Mouse (Mus musculus) intestine, postnatal 0 days (tissue): ENCODE measurements around the gene Keg1. TPM values are rescaled to one million over a fixed set of nuclear protein-coding genes. Genes with fewer than 3 reads are reported as not detected.
"Not testable (repeated sequence)": the region's sequence is repeated elsewhere in the genome, so short reads cannot be mapped to it uniquely, and the experiment has no call there.

ENCODE experiments used
- ATAC-seq: fragments of 200-750 bp; cut with Nextera tagmentation; 2 replicates; pipeline ENCODE4 v1.8.0; 2017; ENCODE audit warnings: mild to moderate bottlenecking, moderate TSS enrichment, moderate library complexity
- H3K27ac ChIP-seq: fragments of 300-500 bp; sonication (generic); 2 replicates; pipeline ENCODE4 v1.5.1; 2014; ENCODE audit warnings: mild to moderate bottlenecking, low read depth, low read length, moderate library complexity
- H3K27me3 ChIP-seq: fragments of 300-500 bp; sonication (generic); replicated peaks from 2 replicates; pipeline ENCODE4 v1.6.1; 2014; ENCODE audit warnings: low read length, mixed read lengths; ENCODE audit not compliant: control insufficient read depth, insufficient read depth
- H3K36me3 ChIP-seq: fragments of 300-500 bp; sonication (generic); 2 replicates; pipeline ENCODE4 v1.6.1; 2014; ENCODE audit warnings: mild to moderate bottlenecking, moderate library complexity; ENCODE audit not compliant: control insufficient read depth, insufficient read depth
- H3K4me1 ChIP-seq: fragments of 300-500 bp; sonication (generic); replicated peaks from 2 replicates; pipeline ENCODE4 v1.6.1; 2014; ENCODE audit warnings: antibody characterized with exemption, low read length, mixed read lengths; ENCODE audit not compliant: control insufficient read depth, insufficient read depth
- H3K4me2 ChIP-seq: fragments of 300-500 bp; sonication (generic); replicated peaks from 2 replicates; pipeline ENCODE4 v1.6.1; 2014; ENCODE audit warnings: low read depth, mild to moderate bottlenecking, moderate library complexity
- H3K4me3 ChIP-seq: fragments of 300-500 bp; sonication (generic); 2 replicates; pipeline ENCODE4 v1.5.1; 2014; ENCODE audit warnings: low read depth, low read length
- H3K9ac ChIP-seq: fragments of 300-500 bp; sonication (generic); 2 replicates; pipeline ENCODE4 v1.6.1; 2014; ENCODE audit warnings: mild to moderate bottlenecking, low read depth, low read length
- H3K9me3 ChIP-seq: fragments of 300-500 bp; sonication (generic); 2 replicates; pipeline ENCODE4 v1.6.1; 2016; ENCODE audit warnings: mixed run types; ENCODE audit not compliant: control insufficient read depth
- CTCF ChIP-seq: sonication (generic); IDR thresholded peaks from 2 replicates; pipeline ENCODE4 v1.5.1; 2016; ENCODE audit warnings: low read depth, mild to moderate bottlenecking, control low read depth, antibody characterized with exemption, moderate library complexity
- WGBS: fragments of 180-500 bp; shearing (Covaris S2); extraction: QIAGEN DNeasy Blood & Tissue Kit; methylation state at CpG from one replicate; pipeline ENCODE4 v1.1.7; 2014; 5-methylcytosine and 5-hydroxymethylcytosine counted together
- polyA plus RNA-seq: library from polyadenylated mRNA; unstranded; fragments of >200 nt; fragmentation: Nextera tagmentation; extraction: Ambion mirVana; gene quantifications from 2 replicates; pipeline ENCODE4 v1.2.1, GENCODE M21; 2015

Gene Keg1
- polyA plus RNA-seq, 1 experiment from 2014 or later: 0.59 TPM

DNA sequence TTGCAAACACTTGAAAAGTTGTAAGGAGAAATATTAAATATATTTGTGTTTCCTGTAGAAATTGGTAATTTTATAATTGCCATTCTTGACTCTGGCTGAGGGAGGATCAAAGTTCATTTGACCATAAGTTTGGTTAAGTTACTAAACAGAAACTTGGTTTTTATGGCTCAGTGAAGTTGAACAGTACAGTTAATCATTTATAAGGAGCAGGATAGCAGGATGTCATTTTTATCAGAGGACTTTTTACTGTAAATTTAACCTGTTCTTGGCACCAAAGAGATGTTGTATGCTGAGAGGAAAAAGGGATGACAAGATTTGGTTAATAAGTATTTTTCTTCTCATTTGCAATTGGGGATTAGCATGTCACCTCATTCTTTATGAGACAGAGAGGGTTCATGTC lies 10.9 kb upstream of the Keg1 start:
- Histone ChIP-seq H3K27ac (no peak overlapping the region), H3K4me3 (no peak overlapping the region), H3K4me1 (no peaks in the 10 kb centered on the region), H3K9me3 (no peaks in the 10 kb centered on the region), H3K9ac (no peak overlapping the region), H3K4me2 (no peak overlapping the region), H3K36me3 (no peaks in the 10 kb centered on the region), H3K27me3 (no peaks in the 10 kb centered on the region)
- no peak for TF ChIP-seq CTCF
- peak; percentile 75 for ATAC-seq

DNA sequence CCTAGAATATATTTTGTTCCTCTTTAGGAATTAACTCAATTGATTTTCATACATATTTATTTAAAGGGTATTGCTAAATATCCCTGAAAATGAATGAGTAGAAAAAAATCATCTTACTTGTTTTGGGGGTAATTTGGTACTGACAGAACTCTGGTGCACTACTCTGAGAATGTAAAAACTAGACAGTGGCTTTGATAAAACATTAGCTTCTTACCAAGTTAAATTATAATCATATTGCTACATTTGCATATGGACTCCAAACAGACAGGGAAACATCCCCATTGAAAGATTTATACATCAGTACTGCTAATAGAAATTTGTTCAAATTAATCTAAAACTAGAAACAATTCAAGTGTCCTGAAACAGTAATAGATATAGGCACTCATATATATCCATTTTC lies 10.4 kb upstream of the Keg1 start:
- TF ChIP-seq CTCF: no peak
- Histone ChIP-seq H3K4me3 (no peak overlapping the region), H3K4me2 (no peak overlapping the region), H3K36me3 (no peaks in the 10 kb centered on the region), H3K27ac (no peak overlapping the region), H3K4me1 (no peaks in the 10 kb centered on the region), H3K27me3 (no peaks in the 10 kb centered on the region), H3K9me3 (no peaks in the 10 kb centered on the region), H3K9ac (no peak overlapping the region)
- ATAC-seq: no peak

DNA sequence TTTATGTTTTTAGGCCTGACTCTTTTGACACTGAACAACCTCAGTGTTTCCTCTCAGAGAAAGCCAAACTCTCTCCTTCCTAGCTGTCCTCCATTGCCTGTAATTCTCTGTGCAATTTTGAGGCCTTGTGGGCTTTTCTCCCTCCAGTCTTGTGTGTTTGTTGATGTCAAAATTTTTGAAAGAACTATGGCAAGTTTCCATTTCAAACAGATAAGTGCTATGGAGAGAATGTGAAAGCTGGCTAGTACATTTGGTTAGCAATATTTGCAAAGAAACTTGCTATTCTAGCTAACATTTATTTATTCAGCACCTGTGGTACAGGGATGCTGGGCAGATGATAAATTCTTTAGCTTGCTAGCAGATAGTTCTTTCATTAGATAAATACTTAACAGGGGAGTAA lies 635 bp downstream of the Keg1 start:
- Histone ChIP-seq H3K4me1 (no peaks in the 10 kb centered on the region), H3K4me3 (no peak overlapping the region)

DNA sequence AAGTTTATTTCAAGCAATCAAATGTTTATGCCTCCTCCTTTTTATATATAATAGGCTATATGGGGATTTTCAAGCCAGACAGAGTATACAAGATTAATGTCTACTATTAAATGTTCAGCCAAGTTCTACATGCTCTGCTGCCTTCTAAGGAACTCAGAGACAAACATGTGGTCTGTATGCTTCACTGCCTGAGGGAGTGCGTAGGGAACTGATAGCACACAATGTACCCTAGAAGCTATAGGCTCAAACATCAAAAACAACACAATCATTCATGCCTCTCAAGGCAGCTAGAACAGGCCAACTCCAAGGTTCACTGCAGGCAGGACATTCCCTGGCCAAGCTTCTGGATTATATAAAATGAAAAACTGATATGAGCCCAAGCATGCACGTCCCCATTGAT lies 12.9 kb downstream of the Keg1 start:
- TF ChIP-seq CTCF: no peak
- Histone ChIP-seq H3K27ac (no peak overlapping the region), H3K4me1 (no peaks in the 10 kb centered on the region), H3K27me3 (no peaks in the 10 kb centered on the region), H3K9ac (no peak overlapping the region), H3K36me3 (no peaks in the 10 kb centered on the region), H3K4me2 (no peak overlapping the region), H3K4me3 (no peak overlapping the region), H3K9me3 (no peaks in the 10 kb centered on the region)
- WGBS: 69% methylated on average over 2 of the region's 2 CpGs
- ATAC-seq: no peak

More for the DNA sequence above, 635 bp downstream of the Keg1 start:
- no peak for ATAC-seq
- Histone ChIP-seq H3K36me3 (no peaks in the 10 kb centered on the region), H3K9ac (no peak overlapping the region), H3K27ac (no peak overlapping the region), H3K27me3 (no peaks in the 10 kb centered on the region), H3K9me3 (no peaks in the 10 kb centered on the region), H3K4me2 (no peak overlapping the region)
- no peak for TF ChIP-seq CTCF

DNA sequence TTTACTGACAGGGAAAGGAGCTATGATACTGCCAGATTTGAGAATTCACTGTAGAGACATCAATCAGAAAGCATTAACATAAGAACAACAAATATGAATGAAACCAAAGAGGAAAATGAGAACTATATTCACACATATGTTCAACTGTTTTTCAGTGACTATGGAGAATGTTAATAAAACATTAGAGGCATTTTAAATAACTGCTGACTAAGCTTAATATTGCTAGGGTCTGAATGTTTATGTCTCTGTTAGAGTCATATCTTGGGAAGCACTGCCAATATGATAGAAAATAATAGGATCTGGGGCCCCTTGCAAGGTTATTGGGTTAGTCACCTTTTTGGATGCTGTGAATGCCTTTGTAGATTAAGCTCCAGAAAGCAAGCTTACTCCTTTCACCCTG lies 13.4 kb downstream of the Keg1 start:
- no peak for TF ChIP-seq CTCF
- Histone ChIP-seq H3K27me3 (no peaks in the 10 kb centered on the region), H3K36me3 (no peaks in the 10 kb centered on the region), H3K4me1 (no peaks in the 10 kb centered on the region), H3K27ac (no peak overlapping the region), H3K4me2 (no peak overlapping the region), H3K4me3 (no peak overlapping the region), H3K9ac (no peak overlapping the region), H3K9me3 (no peaks in the 10 kb centered on the region)
- ATAC-seq: no peak

DNA sequence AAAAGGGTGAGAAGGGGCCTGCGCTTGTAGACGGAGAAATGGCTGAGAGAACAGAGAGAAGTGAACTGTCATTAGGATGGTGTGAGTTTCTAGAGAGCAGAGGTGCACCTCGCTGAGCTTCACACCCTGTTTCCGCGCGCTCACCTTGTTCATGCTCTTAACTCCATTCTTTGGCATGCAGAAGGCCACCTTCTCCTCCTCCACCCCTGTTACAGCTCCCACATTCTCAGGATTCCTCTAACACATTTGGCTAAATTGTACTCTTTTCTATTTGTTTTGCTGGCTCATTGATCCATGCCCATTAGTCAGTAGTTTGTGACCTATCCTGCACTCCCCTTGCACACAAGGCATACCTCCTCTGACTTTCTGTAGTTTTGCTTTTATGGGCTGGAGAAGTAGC lies 23.6 kb downstream of the Keg1 start:
- no peak overlapping the region for H3K27ac ChIP-seq
- H3K36me3 ChIP-seq: no peaks in the 10 kb centered on the region
- TF ChIP-seq CTCF: no peak
- no peaks in the 10 kb centered on the region for H3K27me3 ChIP-seq
- H3K4me2 ChIP-seq: no peak overlapping the region
- H3K4me3 ChIP-seq: no peak overlapping the region
- 71% methylated on average over 6 of the region's 6 CpGs for WGBS
- H3K4me1 ChIP-seq: no peaks in the 10 kb centered on the region
- H3K9me3 ChIP-seq: no peaks in the 10 kb centered on the region
- no peak overlapping the region for H3K9ac ChIP-seq
- no peak for ATAC-seq

DNA sequence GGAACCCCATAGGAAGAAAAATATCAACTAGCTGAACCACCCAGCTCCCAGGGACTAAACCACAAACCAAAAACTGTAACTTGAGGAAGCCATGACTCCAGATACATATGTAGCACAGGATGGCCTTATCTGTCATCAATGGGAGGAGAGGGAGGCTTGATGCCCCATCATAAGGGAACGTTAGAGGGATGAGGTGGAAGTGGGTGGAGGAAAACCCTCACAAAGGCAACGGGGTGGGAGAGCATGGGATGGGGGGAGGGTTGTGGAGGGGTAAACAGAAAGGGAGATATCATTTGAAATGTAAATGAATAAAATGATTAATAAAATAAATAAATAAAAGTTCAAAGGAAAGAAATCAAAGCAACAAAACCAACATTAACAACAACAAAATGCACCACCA lies 24.9 kb downstream of the Keg1 start:
- H3K9ac ChIP-seq: no peak overlapping the region
- no peaks in the 10 kb centered on the region for H3K4me1 ChIP-seq
- no peak overlapping the region for H3K27ac ChIP-seq
- no peak for ATAC-seq
- no peaks in the 10 kb centered on the region for H3K36me3 ChIP-seq
- WGBS: 58% methylated on average over 2 of the region's 2 CpGs
- H3K27me3 ChIP-seq: no peaks in the 10 kb centered on the region
- no peak for TF ChIP-seq CTCF
- no peak overlapping the region for H3K4me3 ChIP-seq
- no peaks in the 10 kb centered on the region for H3K9me3 ChIP-seq
- H3K4me2 ChIP-seq: no peak overlapping the region

DNA sequence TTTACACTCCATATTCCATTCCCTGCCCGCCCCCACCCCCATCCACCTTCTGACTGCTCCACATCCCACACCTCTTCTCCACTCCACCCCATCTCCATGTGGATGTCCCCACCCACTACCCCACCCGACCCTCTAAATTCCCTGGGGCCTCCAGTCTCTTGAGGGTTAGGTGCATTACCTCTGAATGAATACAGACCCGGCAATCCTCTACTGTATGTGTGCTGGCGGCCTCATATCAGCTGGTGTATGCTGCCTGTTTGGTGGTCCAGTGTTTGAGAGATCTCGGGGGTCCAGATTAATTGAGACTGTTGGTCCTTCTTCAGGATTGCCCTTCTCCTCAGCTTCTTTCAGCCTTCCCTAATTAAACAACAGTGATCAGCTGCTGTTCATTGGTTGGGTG lies 25.3 kb downstream of the Keg1 start:
- H3K4me2 ChIP-seq, H3K36me3 ChIP-seq, H3K9me3 ChIP-seq, H3K27ac ChIP-seq, H3K27me3 ChIP-seq, H3K4me3 ChIP-seq, ATAC-seq, H3K9ac ChIP-seq, H3K4me1 ChIP-seq: not testable (repeated sequence)
- 84% methylated on average over 5 of the region's 5 CpGs for WGBS

DNA sequence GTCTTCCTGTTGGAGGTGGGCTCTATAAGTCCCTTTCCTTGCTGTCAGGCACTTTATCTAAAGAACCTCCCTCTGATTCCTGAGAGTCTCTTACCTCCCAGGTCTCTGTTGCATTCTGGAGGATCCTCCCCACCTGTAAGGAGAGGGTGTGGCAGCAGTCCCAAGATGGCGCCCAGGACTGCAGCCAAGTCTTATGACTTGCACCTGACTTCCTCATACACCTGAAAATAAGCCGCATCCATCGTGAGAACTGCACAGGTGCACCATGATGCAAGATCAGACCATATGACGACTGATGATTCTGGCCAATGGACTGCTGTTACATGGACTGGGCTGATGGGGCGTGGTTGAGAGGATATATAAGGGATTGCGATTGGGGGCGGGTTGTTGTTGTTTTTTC lies 26.0 kb downstream of the Keg1 start:
- H3K27me3 ChIP-seq, H3K4me2 ChIP-seq, H3K27ac ChIP-seq, H3K36me3 ChIP-seq, H3K9me3 ChIP-seq, ATAC-seq, H3K9ac ChIP-seq, H3K4me3 ChIP-seq, H3K4me1 ChIP-seq: not testable (repeated sequence)
- WGBS: 91% methylated on average over 7 of the region's 7 CpGs
